In genomic region chr8:120517666-120518410, GRCm38 (mm10) we compare ENCODE assay signal across 9 mouse cellular contexts.
DNase-seq lines count a peak whose midpoint lies in the region; ATAC-seq lines count a peak whose summit lies in the region.
"Had no signal": no experiment of that assay in that cellular context is flagged by ENCODE, and none has a peak within 500 bp of the region (broad histone marks: within the 10 kb centered on the region; RNA-seq: fewer than 3 reads in every experiment).

No protein-coding gene starts in this region.

- peak overlapping the region; percentile 36; the same call in 1 of the 2 replicates for H3K27ac ChIP-seq in heart, embryonic 13.5 days (replicated peaks)
- H3K27ac ChIP-seq in limb, embryonic 11.5 days (replicated peaks; ENCODE audit: low read depth, low read length), result peak overlapping the region; percentile 6; the same call in 1 of the 2 replicates

- H3K9me3 ChIP-seq in heart, embryonic 13.5 days, result no peaks in the 10 kb centered on the region
- H3K9me3 ChIP-seq in limb, embryonic 11.5 days (ENCODE audit: control insufficient read depth, low read length), result no peaks in the 10 kb centered on the region

- H3K27me3 ChIP-seq in heart, embryonic 13.5 days (replicated peaks), result no peaks in the 10 kb centered on the region
- no peaks in the 10 kb centered on the region for H3K27me3 ChIP-seq in limb, embryonic 11.5 days (ENCODE audit: control insufficient read depth, insufficient read depth, low read length)

- no peak for ATAC-seq in heart, embryonic 13.5 days (ENCODE audit: extremely low read depth, insufficient number of reproducible peaks, low FRiP score, low TSS enrichment)
- ATAC-seq in limb, embryonic 11.5 days (ENCODE audit: insufficient number of reproducible peaks, low FRiP score, low TSS enrichment, low read depth), result no peak

- DNase-seq in heart, adult 9 months (ENCODE audit: low spot score in 2 of 2), result peak; percentile 63 to 71
- DNase-seq in heart, postnatal 4 days, result no peak
- peak; percentile 90 for DNase-seq in MN1 (ENCODE audit: low spot score)
- DNase-seq in limb, embryonic 11.5 days (ENCODE audit: low spot score), result no peak
- DNase-seq in left cerebral cortex, adult 18-20 months (ENCODE audit: low spot score in 2 of 2), result no peak
- no peak for DNase-seq in right cerebral cortex, postnatal 14 days
- DNase-seq in testis, postnatal 14 days (ENCODE audit: low spot score), result no peak

- H3K9ac ChIP-seq in heart, embryonic 13.5 days, result peak overlapping the region; percentile 40; the same call in 1 of the 2 replicates
- H3K9ac ChIP-seq in limb, embryonic 11.5 days (ENCODE audit: low read length), result no peak overlapping the region

- H3K36me3 ChIP-seq in heart, embryonic 13.5 days, result no peaks in the 10 kb centered on the region
- no peaks in the 10 kb centered on the region for H3K36me3 ChIP-seq in limb, embryonic 11.5 days (ENCODE audit: control insufficient read depth, insufficient read depth, low read length)

- no peak overlapping the region for H3K4me3 ChIP-seq in heart, embryonic 13.5 days
- H3K4me3 ChIP-seq in limb, embryonic 11.5 days (ENCODE audit: low read depth, low read length), result no peak overlapping the region
- H3K4me3 ChIP-seq: erythroblast, embryonic 14.5 days had no signal

- WGBS in heart, embryonic 13.5 days, result 57% methylated on average over 11 of the region's 11 CpGs
- 14% methylated on average over 11 of the region's 11 CpGs for WGBS in limb, embryonic 11.5 days

- H3K4me2 ChIP-seq in heart, embryonic 13.5 days, result no peak overlapping the region
- H3K4me2 ChIP-seq in limb, embryonic 11.5 days (ENCODE audit: low read depth, severe bottlenecking), result no peak overlapping the region

- H3K4me1 ChIP-seq in heart, embryonic 13.5 days, result peaks cover 88% of the 10 kb centered on the region
- H3K4me1 ChIP-seq in limb, embryonic 11.5 days (ENCODE audit: control insufficient read depth, insufficient read depth, low read length), result peaks cover 68% of the 10 kb centered on the region

Comparison
In these comparisons a context has a peak if more than half of its experiments do, and no peak if none do; other contexts are left out.
1. DNase-seq: peak in heart, adult 9 months (2 of 2) and MN1 (single experiment); none in heart, postnatal 4 days (single experiment), limb, embryonic 11.5 days (single experiment), left cerebral cortex, adult 18-20 months (0 of 2), right cerebral cortex, postnatal 14 days (single experiment) and testis, postnatal 14 days (single experiment).